Mouse (Mus musculus): ENCODE measurements around the gene Tas2r119. TPM values are rescaled to one million over a fixed set of nuclear protein-coding genes. Genes with fewer than 3 reads are reported as not detected.

The Tas2r119 gene
- total and polyA plus RNA-seq, 3 experiments = not detected

DNA sequence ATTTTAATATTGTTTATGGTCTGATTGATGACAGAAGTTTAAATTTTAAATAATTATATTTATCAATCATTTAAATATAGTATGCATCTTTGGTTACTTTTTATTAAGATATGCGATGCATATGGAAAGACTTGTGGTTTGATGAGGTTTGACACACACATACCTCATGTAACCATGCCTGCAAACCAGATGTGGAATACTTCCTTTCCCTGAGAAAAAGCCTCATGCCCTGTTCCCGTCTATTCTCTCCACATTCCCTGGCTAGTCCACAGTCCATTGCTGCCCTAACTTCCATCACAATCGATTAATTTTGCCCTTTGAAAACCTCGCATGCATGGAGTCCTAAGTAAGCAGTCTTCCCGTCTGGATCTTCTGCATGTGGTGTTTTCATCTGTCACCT lies 21.0 kb upstream of the Tas2r119 start:
- Histone ChIP-seq H3K79me2 (replicated peaks; ENCODE audit: control insufficient read depth, insufficient read depth, low read length) (no peaks in the 10 kb centered on the region), H3K9ac (ENCODE audit: low read depth, low read length) (no peak overlapping the region), H3K27me3 (ENCODE audit: control insufficient read depth, insufficient read depth, low read length) (no peaks in the 10 kb centered on the region), H3K27ac (no peak overlapping the region), H3K4me3 (no peak overlapping the region), H3K36me3 (ENCODE audit: control insufficient read depth, insufficient read depth, low read length) (no peaks in the 10 kb centered on the region), H3K4me1 (ENCODE audit: control insufficient read depth, insufficient read depth, low read length) (no peaks in the 10 kb centered on the region)
- TF ChIP-seq POLR2A (IDR thresholded peaks at IDR 0.05; ENCODE audit: insufficient read depth, low read depth, low read length) (no peak), CTCF (IDR thresholded peaks at IDR 0.05) (no peak), EP300 (IDR thresholded peaks at IDR 0.05; ENCODE audit: insufficient read depth, low read depth, low read length) (no peak)
- no peak for DNase-seq
- intact Hi-C loops (cut with DNase I) = no loop called here
- WGBS = 81% methylated on average over 5 of the region's 5 CpGs

DNA sequence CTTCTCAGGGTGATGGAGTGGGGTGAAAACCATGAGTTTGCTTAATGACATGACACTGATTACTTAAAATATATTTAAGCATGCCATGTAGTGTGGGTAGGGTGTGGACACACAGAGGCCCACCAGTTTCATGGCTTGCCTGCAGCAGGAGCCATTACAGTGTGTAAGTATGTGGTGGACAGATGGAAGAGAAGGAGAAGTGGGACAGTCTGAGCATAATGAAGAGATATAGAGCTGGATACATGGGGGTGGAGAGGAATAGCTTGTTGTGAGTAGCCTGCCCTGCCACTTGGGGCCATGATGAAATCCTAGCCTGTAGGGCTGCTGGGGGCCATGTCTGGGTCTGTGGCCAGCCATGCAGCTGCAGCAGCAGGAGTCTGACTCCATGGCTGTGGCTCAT lies 16.8 kb upstream of the Tas2r119 start:
- no peaks in the 10 kb centered on the region for H3K79me2 ChIP-seq (replicated peaks; ENCODE audit: control insufficient read depth, insufficient read depth, low read length)
- H3K27me3 ChIP-seq (ENCODE audit: control insufficient read depth, insufficient read depth, low read length) = no peaks in the 10 kb centered on the region
- H3K4me3 ChIP-seq = no peak overlapping the region
- TF ChIP-seq CTCF (IDR thresholded peaks at IDR 0.05) = no peak
- no peak for TF ChIP-seq EP300 (IDR thresholded peaks at IDR 0.05; ENCODE audit: insufficient read depth, low read depth, low read length)
- no peak for TF ChIP-seq POLR2A (IDR thresholded peaks at IDR 0.05; ENCODE audit: insufficient read depth, low read depth, low read length)
- peaks cover 1% of the 10 kb centered on the region; the same call in 1 of the 2 replicates for H3K4me1 ChIP-seq (ENCODE audit: control insufficient read depth, insufficient read depth, low read length)
- H3K27ac ChIP-seq = no peak overlapping the region
- intact Hi-C loops (cut with DNase I) = no loop called here
- H3K36me3 ChIP-seq (ENCODE audit: control insufficient read depth, insufficient read depth, low read length) = no peaks in the 10 kb centered on the region
- no peak for DNase-seq
- H3K9ac ChIP-seq (ENCODE audit: low read depth, low read length) = no peak overlapping the region

DNA sequence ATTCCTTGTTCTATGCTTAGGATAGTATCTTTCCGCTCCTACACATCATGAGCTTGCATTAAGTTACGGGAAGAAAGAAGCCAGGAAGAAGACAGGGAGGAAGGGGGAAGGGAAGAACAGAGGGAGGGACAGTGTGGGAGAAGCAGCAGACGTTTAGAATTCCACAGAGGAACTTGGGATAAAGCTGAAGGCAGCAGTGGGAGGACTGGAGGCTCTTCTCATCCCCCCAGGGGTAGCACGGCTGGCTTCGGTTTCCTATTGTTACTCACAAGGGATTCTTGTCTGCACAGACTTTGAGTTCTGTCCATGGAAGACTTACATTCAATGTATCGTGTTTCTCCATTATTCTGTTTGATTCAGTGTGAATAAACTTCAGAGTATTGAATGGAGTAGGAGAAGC lies 5.3 kb upstream of the Tas2r119 start:
- no peak for DNase-seq
- Histone ChIP-seq H3K79me2 (replicated peaks; ENCODE audit: control insufficient read depth, insufficient read depth, low read length) (no peaks in the 10 kb centered on the region), H3K27me3 (ENCODE audit: control insufficient read depth, insufficient read depth, low read length) (no peaks in the 10 kb centered on the region), H3K9ac (ENCODE audit: low read depth, low read length) (no peak overlapping the region), H3K27ac (no peak overlapping the region), H3K4me1 (ENCODE audit: control insufficient read depth, insufficient read depth, low read length) (no peaks in the 10 kb centered on the region), H3K4me3 (no peak overlapping the region), H3K36me3 (ENCODE audit: control insufficient read depth, insufficient read depth, low read length) (no peaks in the 10 kb centered on the region)
- intact Hi-C loops (cut with DNase I) = no loop called here
- TF ChIP-seq CTCF (IDR thresholded peaks at IDR 0.05) = no peak
- TF ChIP-seq EP300 (IDR thresholded peaks at IDR 0.05; ENCODE audit: insufficient read depth, low read depth, low read length) = no peak
- TF ChIP-seq POLR2A (IDR thresholded peaks at IDR 0.05; ENCODE audit: insufficient read depth, low read depth, low read length) = no peak
- WGBS = 48% methylated on average over 6 of the region's 6 CpGs

DNA sequence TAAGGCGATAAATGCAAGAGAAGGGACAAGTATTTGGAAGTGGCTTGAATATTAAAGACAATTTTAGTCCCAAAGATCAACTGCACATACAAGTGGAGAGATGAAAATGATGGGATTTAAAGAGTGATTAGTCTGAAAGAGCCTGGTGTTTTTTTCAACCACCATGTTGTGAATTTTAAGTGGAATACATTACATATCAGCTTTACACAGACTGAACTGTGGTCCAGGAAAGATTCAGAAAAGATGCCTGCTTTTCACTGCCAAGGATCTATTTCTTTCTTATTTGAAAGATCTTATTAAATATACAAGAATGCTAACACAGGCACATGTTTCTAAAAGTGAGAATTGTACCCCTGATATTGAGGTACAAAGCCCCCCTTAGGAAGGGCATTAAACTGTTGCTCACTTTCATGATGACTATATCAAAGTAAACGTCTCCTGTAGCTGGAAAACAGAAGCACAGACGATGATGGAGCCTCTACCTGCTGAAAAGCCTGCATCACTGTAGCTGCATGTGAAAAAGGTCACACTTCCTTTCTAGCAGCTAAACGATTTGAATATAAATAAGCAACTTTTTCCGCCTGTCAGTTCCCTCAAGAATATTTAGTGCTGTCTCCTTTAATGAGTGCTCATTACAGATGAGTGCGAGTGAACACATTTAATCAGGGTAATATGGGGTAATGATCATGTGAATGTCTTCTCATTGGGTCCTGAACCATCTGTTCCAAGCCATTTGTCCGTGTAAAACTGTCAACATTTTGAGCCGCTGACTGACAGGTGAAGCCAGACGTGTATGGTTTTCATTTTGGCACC lies 4.7 kb upstream of the Tas2r119 start:
- WGBS = 76% methylated on average over 9 of the region's 9 CpGs
- no peaks in the 10 kb centered on the region for H3K27me3 ChIP-seq (ENCODE audit: control insufficient read depth, insufficient read depth, low read length)
- no peak overlapping the region for H3K27ac ChIP-seq
- H3K36me3 ChIP-seq (ENCODE audit: control insufficient read depth, insufficient read depth, low read length) = no peaks in the 10 kb centered on the region
- intact Hi-C loops (cut with DNase I) = no loop called here
- DNase-seq = no peak
- no peak overlapping the region for H3K4me3 ChIP-seq
- no peaks in the 10 kb centered on the region for H3K79me2 ChIP-seq (replicated peaks; ENCODE audit: control insufficient read depth, insufficient read depth, low read length)
- H3K4me1 ChIP-seq (ENCODE audit: control insufficient read depth, insufficient read depth, low read length) = no peaks in the 10 kb centered on the region
- TF ChIP-seq EP300 (IDR thresholded peaks at IDR 0.05; ENCODE audit: insufficient read depth, low read depth, low read length) (no peak), POLR2A (IDR thresholded peaks at IDR 0.05; ENCODE audit: insufficient read depth, low read depth, low read length) (no peak), CTCF (IDR thresholded peaks at IDR 0.05) (no peak)
- no peak overlapping the region for H3K9ac ChIP-seq (ENCODE audit: low read depth, low read length)

DNA sequence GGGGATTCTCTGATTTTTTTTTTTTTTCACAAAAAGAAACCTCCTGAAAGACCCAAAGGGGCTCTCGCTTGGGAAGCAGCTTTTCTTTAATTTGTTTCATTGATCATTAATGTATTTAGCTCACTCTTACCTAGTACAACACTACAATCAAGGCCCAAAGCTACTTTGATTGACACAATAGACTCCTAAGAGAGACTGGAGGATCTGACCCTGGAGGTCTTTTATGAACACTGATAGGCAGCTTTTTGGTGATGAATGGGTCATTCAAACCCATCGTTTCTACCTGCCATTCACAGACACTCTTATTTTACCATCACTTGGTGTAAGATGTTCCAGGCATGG lies 4.1 kb upstream of the Tas2r119 start:
- no peak for DNase-seq
- TF ChIP-seq CTCF (IDR thresholded peaks at IDR 0.05) (no peak), EP300 (IDR thresholded peaks at IDR 0.05; ENCODE audit: insufficient read depth, low read depth, low read length) (no peak), POLR2A (IDR thresholded peaks at IDR 0.05; ENCODE audit: insufficient read depth, low read depth, low read length) (no peak)
- no peaks in the 10 kb centered on the region for H3K79me2 ChIP-seq (replicated peaks; ENCODE audit: control insufficient read depth, insufficient read depth, low read length)
- intact Hi-C loops (cut with DNase I) = no loop called here
- H3K27ac ChIP-seq = no peak overlapping the region
- 72% methylated on average over 2 of the region's 2 CpGs for WGBS
- H3K4me3 ChIP-seq = no peak overlapping the region
- no peaks in the 10 kb centered on the region for H3K4me1 ChIP-seq (ENCODE audit: control insufficient read depth, insufficient read depth, low read length)
- no peak overlapping the region for H3K9ac ChIP-seq (ENCODE audit: low read depth, low read length)
- H3K36me3 ChIP-seq (ENCODE audit: control insufficient read depth, insufficient read depth, low read length) = no peaks in the 10 kb centered on the region
- no peaks in the 10 kb centered on the region for H3K27me3 ChIP-seq (ENCODE audit: control insufficient read depth, insufficient read depth, low read length)

DNA sequence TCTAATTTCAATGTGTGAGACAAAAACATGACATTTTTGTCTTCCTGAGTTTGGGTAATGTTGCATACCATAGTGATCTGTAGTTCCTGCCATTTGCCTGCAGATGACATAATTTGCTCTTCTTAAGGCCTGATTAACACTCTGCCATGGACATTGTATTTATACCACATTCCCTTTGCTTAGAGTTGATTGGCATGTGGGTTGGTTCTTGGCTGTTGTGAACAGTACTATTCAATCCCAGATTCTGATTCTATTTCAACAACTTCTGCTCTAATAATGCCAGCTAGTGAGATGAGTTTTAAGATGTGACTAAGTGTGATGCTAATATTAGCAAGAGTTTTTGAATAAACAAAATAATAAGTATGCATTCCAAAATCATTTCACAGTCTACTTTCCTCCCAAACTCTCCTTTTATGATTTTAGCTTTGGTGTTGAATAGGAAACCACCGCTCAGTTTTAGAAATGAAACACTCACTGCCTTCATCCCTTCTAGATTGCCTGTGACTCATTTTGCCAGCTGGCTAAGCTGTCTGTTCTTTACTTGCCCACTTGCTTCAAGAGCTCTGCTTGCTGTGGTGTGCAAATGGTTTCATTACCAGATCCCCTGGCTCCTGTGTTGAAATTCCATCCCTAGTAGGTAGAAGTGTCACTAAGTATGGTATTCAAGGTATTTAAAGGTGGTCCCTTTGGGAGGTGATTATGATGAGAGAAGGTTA lies 3.1 kb downstream of the Tas2r119 start:
- DNase-seq = no peak
- H3K4me1 ChIP-seq (ENCODE audit: control insufficient read depth, insufficient read depth, low read length) = no peaks in the 10 kb centered on the region
- no peak overlapping the region for H3K27ac ChIP-seq
- no peaks in the 10 kb centered on the region for H3K36me3 ChIP-seq (ENCODE audit: control insufficient read depth, insufficient read depth, low read length)
- no peaks in the 10 kb centered on the region for H3K27me3 ChIP-seq (ENCODE audit: control insufficient read depth, insufficient read depth, low read length)
- no peak overlapping the region for H3K4me3 ChIP-seq
- 70% methylated on average over 1 of the region's 1 CpGs for WGBS
- H3K9ac ChIP-seq (ENCODE audit: low read depth, low read length) = no peak overlapping the region
- no peak for TF ChIP-seq CTCF (IDR thresholded peaks at IDR 0.05)
- no peak for TF ChIP-seq POLR2A (IDR thresholded peaks at IDR 0.05; ENCODE audit: insufficient read depth, low read depth, low read length)
- no peak for TF ChIP-seq EP300 (IDR thresholded peaks at IDR 0.05; ENCODE audit: insufficient read depth, low read depth, low read length)
- intact Hi-C loops (cut with DNase I) = no loop called here
- H3K79me2 ChIP-seq (replicated peaks; ENCODE audit: control insufficient read depth, insufficient read depth, low read length) = no peaks in the 10 kb centered on the region
